Mouse (Mus musculus) hindbrain, embryonic 11.5 days (tissue): ENCODE results near the gene Scml4. TPM values are rescaled to one million over a fixed set of nuclear protein-coding genes. Genes with fewer than 3 reads are reported as not detected.

Experiments used
- ATAC-seq: fragments of 200-750 bp; cut with Nextera tagmentation; 2 replicates; pipeline ENCODE4 v1.8.0; 2017; ENCODE audit warnings: mild to moderate bottlenecking, moderate TSS enrichment, moderate library complexity; ENCODE audit not compliant: low FRiP score
- DNase-seq: peaks from one replicate; pipeline ENCODE4 v3.0.0-alpha.2; 2015; ENCODE audit warnings: low spot score
- H3K27ac ChIP-seq: fragments of 300-500 bp; sonication (generic); 2 replicates; pipeline ENCODE4 v1.5.1; 2014; ENCODE audit warnings: mild to moderate bottlenecking, low read depth, low read length
- H3K27me3 ChIP-seq: fragments of 300-500 bp; sonication (generic); 2 replicates; pipeline ENCODE4 v1.6.1; 2014; ENCODE audit warnings: mild to moderate bottlenecking, low read length, moderate library complexity, mixed read lengths; ENCODE audit not compliant: control insufficient read depth, insufficient read depth
- H3K36me3 ChIP-seq: fragments of 300-500 bp; sonication (generic); 2 replicates; pipeline ENCODE4 v1.6.1; 2014; ENCODE audit warnings: mild to moderate bottlenecking, low read length, moderate library complexity, mixed read lengths; ENCODE audit not compliant: control insufficient read depth, insufficient read depth
- H3K4me1 ChIP-seq: fragments of 300-500 bp; sonication (generic); replicated peaks from 2 replicates; pipeline ENCODE4 v1.6.1; 2014; ENCODE audit warnings: low read length, mixed read lengths; ENCODE audit not compliant: control insufficient read depth, insufficient read depth
- H3K4me2 ChIP-seq: fragments of 300-500 bp; sonication (generic); replicated peaks from 2 replicates; pipeline ENCODE4 v1.6.1; 2014; ENCODE audit warnings: mild to moderate bottlenecking, low read depth, low read length
- H3K4me3 ChIP-seq: fragments of 300-500 bp; sonication (generic); 2 replicates; pipeline ENCODE4 v1.5.1; 2014; ENCODE audit warnings: low read depth, low read length
- H3K9ac ChIP-seq: fragments of 300-500 bp; sonication (generic); 2 replicates; pipeline ENCODE4 v1.6.1; 2014; ENCODE audit warnings: low read depth, low read length
- H3K9me3 ChIP-seq: fragments of 300-500 bp; sonication (generic); 2 replicates; pipeline ENCODE4 v1.6.1; 2016; ENCODE audit warnings: low read length; ENCODE audit not compliant: control insufficient read depth
- WGBS: fragments of 180-500 bp; shearing (Covaris S2); extraction: QIAGEN DNeasy Blood & Tissue Kit; methylation state at CpG from one replicate; pipeline ENCODE4 v1.1.7; 2014; 5-methylcytosine and 5-hydroxymethylcytosine counted together
- polyA plus RNA-seq: library from polyadenylated mRNA; unstranded; fragments of >200 nt; fragmentation: Nextera tagmentation; extraction: Ambion mirVana; gene quantifications from 2 replicates; pipeline ENCODE4 v1.2.1, GENCODE M21; 2014

Scml4 gene
- polyA plus RNA-seq, 1 experiment from 2014 or later = 2.5 TPM

- H3K4me1 ChIP-seq = no peaks in the 10 kb centered on the region
- no peak overlapping the region for H3K9ac ChIP-seq
- H3K4me2 ChIP-seq = no peak overlapping the region
- 93% methylated on average over 12 of the region's 12 CpGs for WGBS
- H3K36me3 ChIP-seq = no peaks in the 10 kb centered on the region
- no peaks in the 10 kb centered on the region for H3K27me3 ChIP-seq
- no peak overlapping the region for H3K27ac ChIP-seq
- H3K9me3 ChIP-seq = no peaks in the 10 kb centered on the region
- no peak overlapping the region for H3K4me3 ChIP-seq
- no peak for DNase-seq
- no peak for ATAC-seq
Measured at GRCm38 (mm10) chr10:42919786-42920185, 59.6 kb downstream of the Scml4 start.

- Histone ChIP-seq H3K27ac (no peak overlapping the region), H3K4me3 (no peak overlapping the region), H3K27me3 (no peaks in the 10 kb centered on the region), H3K9ac (no peak overlapping the region), H3K4me1 (no peaks in the 10 kb centered on the region), H3K4me2 (no peak overlapping the region), H3K36me3 (no peaks in the 10 kb centered on the region), H3K9me3 (no peaks in the 10 kb centered on the region)
- 76% methylated on average over 22 of the region's 22 CpGs for WGBS
- DNase-seq (no peak), ATAC-seq (no peak)
Measured at GRCm38 (mm10) chr10:42925103-42925866, 65.1 kb downstream of the Scml4 start.

GRCm38 (mm10) chr10:42930121-42930650 lies 70.0 kb downstream of the Scml4 start:
- WGBS = 86% methylated on average over 23 of the region's 23 CpGs
- H3K4me2 ChIP-seq = no peak overlapping the region
- ATAC-seq = no peak

GRCm38 (mm10) chr10:42932862-42933480 lies 72.8 kb downstream of the Scml4 start:
- 66% methylated on average over 14 of the region's 14 CpGs for WGBS
- H3K9ac ChIP-seq = no peak overlapping the region
- H3K4me1 ChIP-seq = no peaks in the 10 kb centered on the region
- no peaks in the 10 kb centered on the region for H3K36me3 ChIP-seq
- no peaks in the 10 kb centered on the region for H3K27me3 ChIP-seq
- ATAC-seq = no peak
- DNase-seq = peak; percentile 27
- no peak overlapping the region for H3K27ac ChIP-seq
- no peaks in the 10 kb centered on the region for H3K9me3 ChIP-seq
- H3K4me2 ChIP-seq = no peak overlapping the region
- no peak overlapping the region for H3K4me3 ChIP-seq

More at GRCm38 (mm10) chr10:42930121-42930650, 70.0 kb downstream of the Scml4 start:
- H3K27ac ChIP-seq = no peak overlapping the region
- no peaks in the 10 kb centered on the region for H3K27me3 ChIP-seq
- H3K4me1 ChIP-seq = no peaks in the 10 kb centered on the region
- no peak overlapping the region for H3K4me3 ChIP-seq
- H3K9me3 ChIP-seq = no peaks in the 10 kb centered on the region
- no peak for DNase-seq
- no peak overlapping the region for H3K9ac ChIP-seq
- no peaks in the 10 kb centered on the region for H3K36me3 ChIP-seq

GRCm38 (mm10) chr10:42934672-42935071 lies 74.5 kb downstream of the Scml4 start:
- no peak overlapping the region for H3K4me2 ChIP-seq
- no peak overlapping the region for H3K4me3 ChIP-seq
- H3K27me3 ChIP-seq = no peaks in the 10 kb centered on the region
- H3K9me3 ChIP-seq = no peaks in the 10 kb centered on the region
- no peaks in the 10 kb centered on the region for H3K36me3 ChIP-seq
- ATAC-seq (no peak), DNase-seq (no peak)
- H3K27ac ChIP-seq = no peak overlapping the region
- 79% methylated on average over 8 of the region's 8 CpGs for WGBS
- H3K4me1 ChIP-seq = no peaks in the 10 kb centered on the region
- no peak overlapping the region for H3K9ac ChIP-seq

- no peak overlapping the region for H3K4me3 ChIP-seq
- DNase-seq (no peak), ATAC-seq (no peak)
- H3K4me1 ChIP-seq = no peaks in the 10 kb centered on the region
- H3K4me2 ChIP-seq = no peak overlapping the region
- no peaks in the 10 kb centered on the region for H3K9me3 ChIP-seq
- H3K9ac ChIP-seq = no peak overlapping the region
- no peaks in the 10 kb centered on the region for H3K27me3 ChIP-seq
- H3K36me3 ChIP-seq = no peaks in the 10 kb centered on the region
- H3K27ac ChIP-seq = no peak overlapping the region
Measured at GRCm38 (mm10) chr10:42936205-42936604, 76.0 kb downstream of the Scml4 start.

GRCm38 (mm10) chr10:42938361-42938760 lies 78.2 kb downstream of the Scml4 start:
- no peaks in the 10 kb centered on the region for H3K9me3 ChIP-seq
- 84% methylated on average over 4 of the region's 4 CpGs for WGBS
- ATAC-seq (no peak), DNase-seq (no peak)
- H3K27me3 ChIP-seq = no peaks in the 10 kb centered on the region
- H3K9ac ChIP-seq = no peak overlapping the region
- no peak overlapping the region for H3K4me2 ChIP-seq
- H3K27ac ChIP-seq = no peak overlapping the region
- no peaks in the 10 kb centered on the region for H3K4me1 ChIP-seq
- H3K4me3 ChIP-seq = no peak overlapping the region
- H3K36me3 ChIP-seq = no peaks in the 10 kb centered on the region

- H3K4me3 ChIP-seq = no peak overlapping the region
- H3K4me2 ChIP-seq = no peak overlapping the region
- no peaks in the 10 kb centered on the region for H3K36me3 ChIP-seq
- 81% methylated on average over 7 of the region's 7 CpGs for WGBS
- no peak for ATAC-seq
- no peaks in the 10 kb centered on the region for H3K27me3 ChIP-seq
- H3K27ac ChIP-seq = no peak overlapping the region
- H3K9ac ChIP-seq = no peak overlapping the region
- H3K9me3 ChIP-seq = no peaks in the 10 kb centered on the region
- H3K4me1 ChIP-seq = no peaks in the 10 kb centered on the region
- DNase-seq = no peak
Measured at GRCm38 (mm10) chr10:42939691-42940090, 79.5 kb downstream of the Scml4 start.
